Mouse (Mus musculus): Measurements from ENCODE around the gene Srp9. TPM values are rescaled to one million over a fixed set of nuclear protein-coding genes. Genes with fewer than 3 reads are reported as not detected.

Gene Srp9
- polyA plus RNA-seq, 1 experiment, result 87.8 TPM

DNA sequence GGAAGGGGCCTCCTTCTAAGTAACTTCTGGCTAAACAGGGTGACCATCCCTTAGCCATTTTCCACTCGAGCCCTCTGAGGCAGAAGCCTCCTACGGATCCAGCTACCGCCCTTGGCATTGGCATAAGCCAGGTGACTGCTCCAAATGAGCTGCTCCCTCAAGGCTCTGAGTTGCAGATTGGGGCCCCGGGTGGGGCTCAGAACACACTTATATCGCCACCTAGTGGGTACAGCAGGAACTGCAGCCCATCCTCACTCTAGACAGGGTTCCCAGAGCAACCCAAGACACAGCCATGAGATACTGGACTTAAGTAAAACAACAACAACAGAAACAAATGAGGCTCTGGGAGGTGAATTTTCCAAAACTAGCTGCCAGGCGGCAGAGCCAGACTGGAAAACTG, 15.8 kb downstream of the Srp9 start:
- Histone ChIP-seq H3K4me1 (ENCODE audit: control insufficient read depth, insufficient read depth, low read length) (no peaks in the 10 kb centered on the region), H3K9me3 (replicated peaks; ENCODE audit: control insufficient read depth, insufficient read depth, low read length, poor library complexity, severe bottlenecking) (no peaks in the 10 kb centered on the region), H3K36me3 (ENCODE audit: control insufficient read depth, insufficient read depth, low read length, poor library complexity, severe bottlenecking) (no peaks in the 10 kb centered on the region), H3K27me3 (ENCODE audit: control insufficient read depth, insufficient read depth, low read length, poor library complexity, severe bottlenecking) (no peaks in the 10 kb centered on the region), H3K4me3 (ENCODE audit: low read depth, low read length) (peak overlapping the region; percentile 0; the same call in 1 of the 2 replicates), H3K9ac (ENCODE audit: low read depth, poor library complexity, severe bottlenecking) (no peak overlapping the region), H3K27ac (ENCODE audit: insufficient read depth, low read length) (no peak overlapping the region)
- TF ChIP-seq CTCF (IDR thresholded peaks at IDR 0.05; ENCODE audit: low read depth, low read length) (peak; percentile 94), POLR2A (IDR thresholded peaks at IDR 0.05; ENCODE audit: insufficient read depth, low read length) (no peak)

DNA sequence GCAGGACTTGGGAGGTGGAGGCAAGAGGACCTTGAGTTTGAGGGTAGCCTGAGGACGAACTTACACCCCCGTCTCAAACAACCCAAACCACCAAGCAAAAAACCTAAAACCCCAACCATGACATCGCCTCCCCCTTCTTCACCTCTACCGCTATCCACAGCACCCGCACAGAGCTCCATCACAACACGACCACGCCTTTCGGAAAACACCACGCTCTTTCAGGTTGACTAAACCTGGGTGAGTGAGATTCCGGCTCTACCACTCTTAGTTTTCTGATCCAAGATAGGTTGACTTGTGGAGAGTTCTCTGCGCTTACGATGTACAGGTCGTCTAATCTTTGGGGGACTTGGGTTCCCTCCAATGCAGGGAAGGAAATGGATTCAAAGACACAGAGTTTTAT, 18.2 kb downstream of the Srp9 start:
- no peaks in the 10 kb centered on the region for H3K9me3 ChIP-seq (replicated peaks; ENCODE audit: control insufficient read depth, insufficient read depth, low read length, poor library complexity, severe bottlenecking)
- no peak overlapping the region for H3K27ac ChIP-seq (ENCODE audit: insufficient read depth, low read length)
- no peak overlapping the region for H3K4me3 ChIP-seq (ENCODE audit: low read depth, low read length)
- no peak overlapping the region for H3K9ac ChIP-seq (ENCODE audit: low read depth, poor library complexity, severe bottlenecking)
- H3K36me3 ChIP-seq (ENCODE audit: control insufficient read depth, insufficient read depth, low read length, poor library complexity, severe bottlenecking), result no peaks in the 10 kb centered on the region
- H3K27me3 ChIP-seq (ENCODE audit: control insufficient read depth, insufficient read depth, low read length, poor library complexity, severe bottlenecking), result no peaks in the 10 kb centered on the region
- no peaks in the 10 kb centered on the region for H3K4me1 ChIP-seq (ENCODE audit: control insufficient read depth, insufficient read depth, low read length)
- no peak for TF ChIP-seq CTCF (IDR thresholded peaks at IDR 0.05; ENCODE audit: low read depth, low read length)
- TF ChIP-seq POLR2A (IDR thresholded peaks at IDR 0.05; ENCODE audit: insufficient read depth, low read length), result no peak
- TF ChIP-seq EP300 (IDR thresholded peaks at IDR 0.05; ENCODE audit: insufficient read depth, low read depth, low read length), result no peak

DNA sequence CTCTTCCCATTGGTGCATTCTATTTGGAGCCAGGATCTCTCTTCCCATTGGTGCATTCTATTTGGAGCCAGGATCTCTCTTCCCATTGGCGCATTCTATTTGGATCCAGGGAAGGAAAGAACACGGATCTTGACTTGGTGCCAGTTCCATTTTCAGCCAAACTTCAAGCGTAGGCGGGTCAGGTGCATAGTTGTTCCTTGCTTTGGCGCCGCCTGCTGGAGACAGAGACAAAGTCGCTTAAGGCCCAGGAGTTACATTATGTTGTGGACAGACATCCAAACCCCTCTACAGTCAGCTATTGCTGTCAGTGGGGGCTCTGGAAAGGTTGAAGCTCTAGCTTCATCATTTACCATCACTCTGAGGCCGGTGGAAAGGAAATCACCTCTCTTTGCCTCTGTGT, 18.8 kb downstream of the Srp9 start:
- Histone ChIP-seq H3K4me3 (ENCODE audit: low read depth, low read length) (no peak overlapping the region), H3K9me3 (replicated peaks; ENCODE audit: control insufficient read depth, insufficient read depth, low read length, poor library complexity, severe bottlenecking) (no peaks in the 10 kb centered on the region), H3K27me3 (ENCODE audit: control insufficient read depth, insufficient read depth, low read length, poor library complexity, severe bottlenecking) (no peaks in the 10 kb centered on the region), H3K27ac (ENCODE audit: insufficient read depth, low read length) (no peak overlapping the region), H3K36me3 (ENCODE audit: control insufficient read depth, insufficient read depth, low read length, poor library complexity, severe bottlenecking) (no peaks in the 10 kb centered on the region), H3K4me1 (ENCODE audit: control insufficient read depth, insufficient read depth, low read length) (no peaks in the 10 kb centered on the region), H3K9ac (ENCODE audit: low read depth, poor library complexity, severe bottlenecking) (no peak overlapping the region)
- TF ChIP-seq EP300 (IDR thresholded peaks at IDR 0.05; ENCODE audit: insufficient read depth, low read depth, low read length), result no peak
- TF ChIP-seq POLR2A (IDR thresholded peaks at IDR 0.05; ENCODE audit: insufficient read depth, low read length), result no peak
- peak; percentile 80 for TF ChIP-seq CTCF (IDR thresholded peaks at IDR 0.05; ENCODE audit: low read depth, low read length)

DNA sequence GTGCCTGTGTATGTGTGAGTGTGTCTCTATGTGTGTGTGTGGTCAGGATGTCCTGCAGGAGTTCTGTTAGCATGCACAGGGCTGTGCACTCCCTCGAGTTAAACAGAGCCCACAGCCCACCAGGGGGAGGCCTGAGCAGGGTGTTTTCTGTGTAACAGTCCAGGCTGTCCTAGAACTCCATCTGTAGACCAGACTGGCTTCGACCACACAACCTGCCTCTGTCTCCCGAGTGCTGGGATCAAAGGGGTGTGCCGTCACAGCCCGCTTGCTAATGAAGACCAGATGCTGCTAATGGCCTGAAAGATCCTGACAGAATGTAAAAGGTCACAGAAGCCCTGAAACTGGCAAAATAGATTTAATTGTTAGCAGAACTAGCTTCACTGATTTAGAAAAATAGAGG, 21.0 kb downstream of the Srp9 start:
- no peaks in the 10 kb centered on the region for H3K9me3 ChIP-seq (replicated peaks; ENCODE audit: control insufficient read depth, insufficient read depth, low read length, poor library complexity, severe bottlenecking)
- no peaks in the 10 kb centered on the region for H3K36me3 ChIP-seq (ENCODE audit: control insufficient read depth, insufficient read depth, low read length, poor library complexity, severe bottlenecking)
- TF ChIP-seq EP300 (IDR thresholded peaks at IDR 0.05; ENCODE audit: insufficient read depth, low read depth, low read length) (no peak), POLR2A (IDR thresholded peaks at IDR 0.05; ENCODE audit: insufficient read depth, low read length) (no peak), CTCF (IDR thresholded peaks at IDR 0.05; ENCODE audit: low read depth, low read length) (no peak)
- H3K27ac ChIP-seq (ENCODE audit: insufficient read depth, low read length), result no peak overlapping the region
- H3K4me1 ChIP-seq (ENCODE audit: control insufficient read depth, insufficient read depth, low read length), result no peaks in the 10 kb centered on the region
- no peaks in the 10 kb centered on the region for H3K27me3 ChIP-seq (ENCODE audit: control insufficient read depth, insufficient read depth, low read length, poor library complexity, severe bottlenecking)
- H3K4me3 ChIP-seq (ENCODE audit: low read depth, low read length), result no peak overlapping the region
- H3K9ac ChIP-seq (ENCODE audit: low read depth, poor library complexity, severe bottlenecking), result no peak overlapping the region

DNA sequence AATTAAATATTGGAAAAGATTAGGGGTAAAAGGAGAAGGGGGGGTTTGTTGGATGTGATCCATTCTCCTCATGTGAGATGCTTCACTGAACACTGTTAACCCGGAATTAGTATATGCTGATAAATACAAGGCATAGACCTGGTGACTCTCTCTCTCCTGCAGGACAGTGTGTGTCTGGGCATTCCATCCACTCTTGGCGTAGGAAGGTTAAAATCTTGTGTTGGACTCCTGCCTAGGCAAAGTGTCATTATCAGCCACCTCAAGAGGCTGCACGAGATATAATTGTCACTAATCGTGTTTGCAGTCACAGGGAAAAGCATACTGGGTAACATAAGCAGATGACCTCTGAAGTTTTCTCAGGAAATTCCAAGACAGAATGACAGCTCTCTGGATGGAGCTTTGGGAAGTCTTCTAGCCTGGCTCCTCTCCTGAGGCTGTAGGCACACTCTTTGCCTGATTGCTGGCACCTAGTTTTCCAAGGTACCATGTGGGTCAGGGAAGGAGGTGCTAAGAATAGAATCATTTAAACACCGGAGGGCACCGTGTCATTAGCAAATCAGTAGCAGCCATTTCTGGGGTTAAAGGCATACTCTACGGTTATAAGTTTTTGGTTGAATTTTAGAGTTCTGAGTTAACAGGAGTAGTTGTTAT, 24.5 kb downstream of the Srp9 start:
- Histone ChIP-seq H3K27ac (ENCODE audit: insufficient read depth, low read length) (no peak overlapping the region), H3K36me3 (ENCODE audit: control insufficient read depth, insufficient read depth, low read length, poor library complexity, severe bottlenecking) (no peaks in the 10 kb centered on the region), H3K4me1 (ENCODE audit: control insufficient read depth, insufficient read depth, low read length) (no peaks in the 10 kb centered on the region), H3K4me3 (ENCODE audit: low read depth, low read length) (no peak overlapping the region), H3K9me3 (replicated peaks; ENCODE audit: control insufficient read depth, insufficient read depth, low read length, poor library complexity, severe bottlenecking) (no peaks in the 10 kb centered on the region), H3K9ac (ENCODE audit: low read depth, poor library complexity, severe bottlenecking) (no peak overlapping the region), H3K27me3 (ENCODE audit: control insufficient read depth, insufficient read depth, low read length, poor library complexity, severe bottlenecking) (no peaks in the 10 kb centered on the region)
- TF ChIP-seq EP300 (IDR thresholded peaks at IDR 0.05; ENCODE audit: insufficient read depth, low read depth, low read length) (no peak), CTCF (IDR thresholded peaks at IDR 0.05; ENCODE audit: low read depth, low read length) (no peak), POLR2A (IDR thresholded peaks at IDR 0.05; ENCODE audit: insufficient read depth, low read length) (no peak)

DNA sequence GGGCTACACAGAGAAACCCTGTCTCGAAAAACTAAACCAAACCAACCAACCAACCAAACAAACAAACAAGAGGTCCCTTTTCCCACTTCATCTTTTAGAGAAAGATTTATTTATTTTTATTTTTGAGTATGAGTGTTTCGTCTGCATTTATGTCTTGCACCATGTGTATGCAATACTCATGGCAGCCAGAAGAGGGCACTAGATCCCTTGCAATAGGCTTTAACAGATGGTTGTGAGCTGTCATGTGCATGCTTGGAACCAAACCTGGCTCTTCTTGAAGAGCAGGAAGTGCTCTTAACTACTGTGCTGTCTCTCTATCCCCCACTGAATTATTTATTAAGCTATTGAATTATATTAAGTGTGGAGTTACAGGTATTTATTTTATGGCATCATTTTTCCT, 25.4 kb downstream of the Srp9 start:
- Histone ChIP-seq H3K4me1 (ENCODE audit: control insufficient read depth, insufficient read depth, low read length) (no peaks in the 10 kb centered on the region), H3K9me3 (replicated peaks; ENCODE audit: control insufficient read depth, insufficient read depth, low read length, poor library complexity, severe bottlenecking) (no peaks in the 10 kb centered on the region), H3K9ac (ENCODE audit: low read depth, poor library complexity, severe bottlenecking) (no peak overlapping the region), H3K36me3 (ENCODE audit: control insufficient read depth, insufficient read depth, low read length, poor library complexity, severe bottlenecking) (no peaks in the 10 kb centered on the region), H3K27ac (ENCODE audit: insufficient read depth, low read length) (no peak overlapping the region), H3K4me3 (ENCODE audit: low read depth, low read length) (no peak overlapping the region), H3K27me3 (ENCODE audit: control insufficient read depth, insufficient read depth, low read length, poor library complexity, severe bottlenecking) (no peaks in the 10 kb centered on the region)
- peak; percentile 13 for TF ChIP-seq CTCF (IDR thresholded peaks at IDR 0.05; ENCODE audit: low read depth, low read length)
- no peak for TF ChIP-seq POLR2A (IDR thresholded peaks at IDR 0.05; ENCODE audit: insufficient read depth, low read length)
- TF ChIP-seq EP300 (IDR thresholded peaks at IDR 0.05; ENCODE audit: insufficient read depth, low read depth, low read length), result no peak
